Mouse (Mus musculus): Measurements from ENCODE around the gene Trip4. TPM values are rescaled to one million over a fixed set of nuclear protein-coding genes. Genes with fewer than 3 reads are reported as not detected.
A peak's percentile ranks its signal among the peaks of the same experiment; 100 is the strongest.

Trip4 gene
- polyA plus RNA-seq, 1 experiment from 2014 or later: 27.5 TPM

- no peaks in the 10 kb centered on the region for H3K9me3 ChIP-seq (ENCODE audit: control insufficient read depth, low read length)
- H3K4me1 ChIP-seq (replicated peaks; ENCODE audit: control insufficient read depth, insufficient read depth, low read length): peaks cover 34% of the 10 kb centered on the region
- no peaks in the 10 kb centered on the region for H3K36me3 ChIP-seq (ENCODE audit: control insufficient read depth, insufficient read depth)
- no peak overlapping the region for H3K4me3 ChIP-seq (replicated peaks; ENCODE audit: low read length)
- no peak overlapping the region for H3K4me2 ChIP-seq (ENCODE audit: low read length)
- no peak overlapping the region for H3K27ac ChIP-seq (ENCODE audit: low read length)
- ATAC-seq: no peak
- H3K27me3 ChIP-seq (replicated peaks; ENCODE audit: control insufficient read depth, insufficient read depth, low read length): no peaks in the 10 kb centered on the region
- no peak overlapping the region for H3K9ac ChIP-seq (replicated peaks; ENCODE audit: low read depth, low read length)
- WGBS: 95% methylated on average over 1 of the region's 2 CpGs
These were observed 79.2 kb downstream of the Trip4 start for GRCm38 (mm10) chr9:65829410-65829809.

GRCm38 (mm10) chr9:65828511-65828910, 80.1 kb downstream of the Trip4 start:
- Histone ChIP-seq H3K4me2 (ENCODE audit: low read length) (peak overlapping the region; percentile 88), H3K9ac (replicated peaks; ENCODE audit: low read depth, low read length) (no peak overlapping the region), H3K4me1 (replicated peaks; ENCODE audit: control insufficient read depth, insufficient read depth, low read length) (peaks cover 43% of the 10 kb centered on the region), H3K4me3 (replicated peaks; ENCODE audit: low read length) (no peak overlapping the region), H3K27ac (ENCODE audit: low read length) (no peak overlapping the region), H3K9me3 (ENCODE audit: control insufficient read depth, low read length) (no peaks in the 10 kb centered on the region), H3K27me3 (replicated peaks; ENCODE audit: control insufficient read depth, insufficient read depth, low read length) (no peaks in the 10 kb centered on the region), H3K36me3 (ENCODE audit: control insufficient read depth, insufficient read depth) (no peaks in the 10 kb centered on the region)
- no peak for ATAC-seq
- 41% methylated on average over 3 of the region's 3 CpGs for WGBS

GRCm38 (mm10) chr9:65828016-65828403, 80.6 kb downstream of the Trip4 start:
- H3K36me3 ChIP-seq (ENCODE audit: control insufficient read depth, insufficient read depth): no peaks in the 10 kb centered on the region
- peak overlapping the region; percentile 95 for H3K4me3 ChIP-seq (replicated peaks; ENCODE audit: low read length)
- H3K9ac ChIP-seq (replicated peaks; ENCODE audit: low read depth, low read length): peak overlapping the region; percentile 97
- peaks cover 46% of the 10 kb centered on the region for H3K4me1 ChIP-seq (replicated peaks; ENCODE audit: control insufficient read depth, insufficient read depth, low read length)
- H3K27ac ChIP-seq (ENCODE audit: low read length): peak overlapping the region; percentile 41; the same call in 1 of the 2 replicates
- H3K9me3 ChIP-seq (ENCODE audit: control insufficient read depth, low read length): no peaks in the 10 kb centered on the region
- WGBS: 5% methylated on average over 13 of the region's 13 CpGs
- ATAC-seq: no peak
- no peaks in the 10 kb centered on the region for H3K27me3 ChIP-seq (replicated peaks; ENCODE audit: control insufficient read depth, insufficient read depth, low read length)
- peak overlapping the region; percentile 88 for H3K4me2 ChIP-seq (ENCODE audit: low read length)

GRCm38 (mm10) chr9:65827344-65828015, 81.1 kb downstream of the Trip4 start, which contains the start of gene Zfp609:
Zfp609 (minus strand) TSS chr9:65827564.
- Histone ChIP-seq H3K36me3 (ENCODE audit: control insufficient read depth, insufficient read depth) (no peaks in the 10 kb centered on the region), H3K9me3 (ENCODE audit: control insufficient read depth, low read length) (no peaks in the 10 kb centered on the region), H3K27me3 (replicated peaks; ENCODE audit: control insufficient read depth, insufficient read depth, low read length) (no peaks in the 10 kb centered on the region), H3K27ac (ENCODE audit: low read length) (peak within 1 kb of the TSS; percentile 98), H3K4me3 (replicated peaks; ENCODE audit: low read length) (peak within 1 kb of the TSS; percentile 95), H3K4me1 (replicated peaks; ENCODE audit: control insufficient read depth, insufficient read depth, low read length) (peaks cover 46% of the 10 kb centered on the region), H3K9ac (replicated peaks; ENCODE audit: low read depth, low read length) (peak within 1 kb of the TSS; percentile 97), H3K4me2 (ENCODE audit: low read length) (peak within 1 kb of the TSS; percentile 88)
- under 1% methylated on average over 37 of the region's 76 CpGs for WGBS
- peak; percentile 88 for ATAC-seq

GRCm38 (mm10) chr9:65826588-65827343, 81.8 kb downstream of the Trip4 start:
- under 1% methylated on average over 30 of the region's 31 CpGs for WGBS
- H3K36me3 ChIP-seq (ENCODE audit: control insufficient read depth, insufficient read depth): no peaks in the 10 kb centered on the region
- H3K9ac ChIP-seq (replicated peaks; ENCODE audit: low read depth, low read length): peak overlapping the region; percentile 97
- peaks cover 41% of the 10 kb centered on the region for H3K4me1 ChIP-seq (replicated peaks; ENCODE audit: control insufficient read depth, insufficient read depth, low read length)
- no peaks in the 10 kb centered on the region for H3K9me3 ChIP-seq (ENCODE audit: control insufficient read depth, low read length)
- H3K4me2 ChIP-seq (ENCODE audit: low read length): peak overlapping the region; percentile 85
- ATAC-seq: peak; percentile 56
- peak overlapping the region; percentile 95 for H3K4me3 ChIP-seq (replicated peaks; ENCODE audit: low read length)
- H3K27ac ChIP-seq (ENCODE audit: low read length): peak overlapping the region; percentile 98
- H3K27me3 ChIP-seq (replicated peaks; ENCODE audit: control insufficient read depth, insufficient read depth, low read length): no peaks in the 10 kb centered on the region

- Histone ChIP-seq H3K4me1 (replicated peaks; ENCODE audit: control insufficient read depth, insufficient read depth, low read length) (peaks cover 39% of the 10 kb centered on the region), H3K36me3 (ENCODE audit: control insufficient read depth, insufficient read depth) (no peaks in the 10 kb centered on the region), H3K9me3 (ENCODE audit: control insufficient read depth, low read length) (no peaks in the 10 kb centered on the region), H3K9ac (replicated peaks; ENCODE audit: low read depth, low read length) (peak overlapping the region; percentile 97), H3K27me3 (replicated peaks; ENCODE audit: control insufficient read depth, insufficient read depth, low read length) (no peaks in the 10 kb centered on the region), H3K4me2 (ENCODE audit: low read length) (peak overlapping the region; percentile 85), H3K4me3 (replicated peaks; ENCODE audit: low read length) (peak overlapping the region; percentile 95), H3K27ac (ENCODE audit: low read length) (peak overlapping the region; percentile 98)
- ATAC-seq: peak; percentile 4; the same call in 1 of the 2 replicates
- WGBS: 0% methylated on average over 4 of the region's 4 CpGs
These were observed 82.4 kb downstream of the Trip4 start for GRCm38 (mm10) chr9:65826226-65826587.

- Histone ChIP-seq H3K27ac (ENCODE audit: low read length) (peak overlapping the region; percentile 54; the same call in 1 of the 2 replicates), H3K4me1 (replicated peaks; ENCODE audit: control insufficient read depth, insufficient read depth, low read length) (peaks cover 44% of the 10 kb centered on the region), H3K27me3 (replicated peaks; ENCODE audit: control insufficient read depth, insufficient read depth, low read length) (no peaks in the 10 kb centered on the region), H3K36me3 (ENCODE audit: control insufficient read depth, insufficient read depth) (no peaks in the 10 kb centered on the region), H3K4me3 (replicated peaks; ENCODE audit: low read length) (peak overlapping the region; percentile 5; the same call in 1 of the 2 replicates), H3K9me3 (ENCODE audit: control insufficient read depth, low read length) (no peaks in the 10 kb centered on the region), H3K4me2 (ENCODE audit: low read length) (peak overlapping the region; percentile 40), H3K9ac (replicated peaks; ENCODE audit: low read depth, low read length) (no peak overlapping the region; the same call in 1 of the 2 replicates)
- ATAC-seq: no peak
- WGBS: 13% methylated on average over 10 of the region's 10 CpGs
These were observed 84.7 kb downstream of the Trip4 start for GRCm38 (mm10) chr9:65823716-65824462.

GRCm38 (mm10) chr9:65822011-65822410, 86.6 kb downstream of the Trip4 start:
- Histone ChIP-seq H3K4me1 (replicated peaks; ENCODE audit: control insufficient read depth, insufficient read depth, low read length) (peaks cover 44% of the 10 kb centered on the region), H3K9me3 (ENCODE audit: control insufficient read depth, low read length) (no peaks in the 10 kb centered on the region), H3K9ac (replicated peaks; ENCODE audit: low read depth, low read length) (no peak overlapping the region), H3K27me3 (replicated peaks; ENCODE audit: control insufficient read depth, insufficient read depth, low read length) (no peaks in the 10 kb centered on the region), H3K36me3 (ENCODE audit: control insufficient read depth, insufficient read depth) (no peaks in the 10 kb centered on the region), H3K4me2 (ENCODE audit: low read length) (no peak overlapping the region), H3K27ac (ENCODE audit: low read length) (no peak overlapping the region), H3K4me3 (replicated peaks; ENCODE audit: low read length) (no peak overlapping the region)
- ATAC-seq: no peak
- WGBS: 78% methylated on average over 4 of the region's 4 CpGs

GRCm38 (mm10) chr9:65820301-65820700, 88.3 kb downstream of the Trip4 start:
- H3K9me3 ChIP-seq (ENCODE audit: control insufficient read depth, low read length): no peaks in the 10 kb centered on the region
- H3K27me3 ChIP-seq (replicated peaks; ENCODE audit: control insufficient read depth, insufficient read depth, low read length): no peaks in the 10 kb centered on the region
- no peak overlapping the region for H3K4me2 ChIP-seq (ENCODE audit: low read length)
- H3K4me1 ChIP-seq (replicated peaks; ENCODE audit: control insufficient read depth, insufficient read depth, low read length): peaks cover 35% of the 10 kb centered on the region
- H3K4me3 ChIP-seq (replicated peaks; ENCODE audit: low read length): no peak overlapping the region
- WGBS: 77% methylated on average over 2 of the region's 2 CpGs
- no peak overlapping the region for H3K27ac ChIP-seq (ENCODE audit: low read length)
- H3K36me3 ChIP-seq (ENCODE audit: control insufficient read depth, insufficient read depth): no peaks in the 10 kb centered on the region
- no peak overlapping the region for H3K9ac ChIP-seq (replicated peaks; ENCODE audit: low read depth, low read length)
- ATAC-seq: no peak

All from forebrain, embryonic 16.5 days (tissue).